Mouse (Mus musculus) ES-Bruce4 (cell line): Measurements from ENCODE around the gene Elf5. TPM values are rescaled to one million over a fixed set of nuclear protein-coding genes. Genes with fewer than 3 reads are reported as not detected.

Experiments used
- H3K27ac ChIP-seq: 2 replicates; pipeline ENCODE4 v1.5.1; 2012; ENCODE audit warnings: low read length, inconsistent platforms; ENCODE audit not compliant: insufficient read depth
- H3K27me3 ChIP-seq: 2 replicates; pipeline ENCODE4 v1.6.1; 2012; ENCODE audit warnings: mild to moderate bottlenecking, low read length, inconsistent platforms; ENCODE audit not compliant: control insufficient read depth, poor library complexity, insufficient read depth, severe bottlenecking
- H3K36me3 ChIP-seq: 2 replicates; pipeline ENCODE4 v1.6.1; 2012; ENCODE audit warnings: inconsistent platforms, mild to moderate bottlenecking, low read length, moderate library complexity; ENCODE audit not compliant: control insufficient read depth, poor library complexity, insufficient read depth, severe bottlenecking
- H3K4me1 ChIP-seq: one replicate; pipeline ENCODE4 v1.8.1; 2011; ENCODE audit warnings: low read length; ENCODE audit not compliant: control insufficient read depth, insufficient read depth
- H3K4me3 ChIP-seq: 2 replicates; pipeline ENCODE4 v1.5.1; 2011; ENCODE audit warnings: low read depth, mild to moderate bottlenecking, low read length
- H3K9ac ChIP-seq: 2 replicates; pipeline ENCODE4 v1.6.1; 2012; ENCODE audit warnings: low read depth, mild to moderate bottlenecking, inconsistent platforms; ENCODE audit not compliant: poor library complexity, severe bottlenecking
- H3K9me3 ChIP-seq: replicated peaks from 2 replicates; pipeline ENCODE4 v1.6.1; 2012; ENCODE audit warnings: mild to moderate bottlenecking, low read length, inconsistent platforms; ENCODE audit not compliant: control insufficient read depth, poor library complexity, insufficient read depth, severe bottlenecking
- CTCF ChIP-seq: IDR thresholded peaks from one replicate; pipeline ENCODE4 v1.8.1; 2011; ENCODE audit warnings: low read depth, low read length
- EP300 ChIP-seq: IDR thresholded peaks from 2 replicates; pipeline ENCODE4 v1.6.1; 2011; ENCODE audit warnings: low read depth, low read length; ENCODE audit not compliant: insufficient read depth
- POLR2A ChIP-seq: IDR thresholded peaks from one replicate; pipeline ENCODE4 v1.8.1; 2011; ENCODE audit warnings: low read length; ENCODE audit not compliant: insufficient read depth
- polyA plus RNA-seq: library from polyadenylated mRNA; stranded (reverse); fragments of >200 nt; gene quantifications from 2 replicates; pipeline ENCODE4 v1.2.4, GENCODE M21; 2011; ENCODE audit warnings: low read depth; ENCODE audit not compliant: missing spikeins, insufficient read depth, insufficient read length

Elf5 gene
- polyA plus RNA-seq, 1 experiment, result not detected

DNA sequence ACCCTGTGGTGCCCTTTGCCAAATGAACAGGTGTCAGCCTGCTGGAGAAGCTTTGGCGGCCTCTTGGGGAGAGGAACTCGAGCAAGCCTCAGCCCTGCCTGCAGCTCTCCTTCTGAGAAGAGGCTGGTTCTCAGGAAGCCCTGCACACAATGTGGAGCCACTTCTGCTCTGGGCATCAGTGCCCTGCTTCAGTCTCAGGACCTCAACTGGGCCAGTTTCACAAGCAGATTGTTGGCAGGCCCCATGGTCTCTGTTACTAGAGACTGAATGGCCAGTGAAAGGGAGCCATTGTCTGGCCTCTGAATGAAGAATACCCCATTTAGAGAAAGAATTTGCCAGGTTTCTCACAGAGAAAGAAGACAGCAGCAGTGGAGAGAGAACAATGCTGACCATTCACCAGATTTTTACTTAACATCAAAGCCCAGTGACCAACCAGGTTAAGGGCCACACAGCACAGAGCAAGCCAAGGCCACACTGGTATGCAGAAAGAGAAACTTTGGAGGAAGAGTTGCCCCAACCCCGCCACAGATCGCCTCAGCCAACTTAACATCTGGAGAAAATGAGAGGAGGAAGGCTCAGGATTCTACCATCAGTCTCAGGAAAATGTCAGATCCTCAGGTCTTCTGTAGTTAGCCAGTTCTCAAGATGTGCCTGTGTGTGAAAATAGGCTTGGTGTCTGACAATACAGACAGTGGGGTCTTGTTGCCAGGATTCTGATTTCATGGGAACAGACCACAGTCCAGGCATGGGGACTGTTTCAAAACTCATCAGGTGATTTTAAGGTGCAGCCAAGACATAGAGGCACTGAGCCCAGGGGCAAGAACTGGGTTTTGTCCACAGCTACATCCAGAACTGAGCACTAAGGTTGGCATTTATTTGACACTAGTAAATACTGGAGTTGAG, 21.2 kb upstream of the Elf5 start:
- H3K9me3 ChIP-seq, result no peaks in the 10 kb centered on the region
- no peaks in the 10 kb centered on the region for H3K27me3 ChIP-seq
- H3K27ac ChIP-seq, result no peak overlapping the region
- H3K9ac ChIP-seq, result no peak overlapping the region
- H3K4me1 ChIP-seq, result no peaks in the 10 kb centered on the region
- H3K4me3 ChIP-seq, result no peak overlapping the region
- TF ChIP-seq EP300 (no peak), CTCF (no peak)
- no peaks in the 10 kb centered on the region for H3K36me3 ChIP-seq

DNA sequence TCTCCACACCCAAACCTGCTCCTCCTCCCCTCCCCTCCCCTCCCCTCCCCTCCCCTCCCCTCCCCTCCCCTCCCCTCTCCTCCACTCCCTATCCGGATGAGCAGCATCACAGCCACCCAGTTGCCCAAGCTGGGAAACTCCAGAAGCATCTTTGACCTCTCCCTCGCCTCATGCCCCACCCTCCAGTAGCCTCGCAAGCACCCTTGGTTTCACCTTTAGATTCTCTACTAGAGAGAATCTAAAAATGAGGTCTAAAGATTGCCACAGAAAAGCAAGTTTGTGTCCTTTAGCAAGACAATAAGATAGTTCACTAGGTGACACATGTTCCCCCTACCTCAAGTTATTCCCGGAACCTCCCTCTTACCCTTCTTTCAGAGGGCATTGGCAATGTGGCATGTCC, 19.9 kb upstream of the Elf5 start:
- Histone ChIP-seq H3K4me1 (no peaks in the 10 kb centered on the region), H3K9ac (no peak overlapping the region), H3K27ac (no peak overlapping the region), H3K4me3 (no peak overlapping the region), H3K27me3 (no peaks in the 10 kb centered on the region), H3K36me3 (no peaks in the 10 kb centered on the region), H3K9me3 (no peaks in the 10 kb centered on the region)
- TF ChIP-seq CTCF, result no peak
- no peak for TF ChIP-seq POLR2A
- no peak for TF ChIP-seq EP300

DNA sequence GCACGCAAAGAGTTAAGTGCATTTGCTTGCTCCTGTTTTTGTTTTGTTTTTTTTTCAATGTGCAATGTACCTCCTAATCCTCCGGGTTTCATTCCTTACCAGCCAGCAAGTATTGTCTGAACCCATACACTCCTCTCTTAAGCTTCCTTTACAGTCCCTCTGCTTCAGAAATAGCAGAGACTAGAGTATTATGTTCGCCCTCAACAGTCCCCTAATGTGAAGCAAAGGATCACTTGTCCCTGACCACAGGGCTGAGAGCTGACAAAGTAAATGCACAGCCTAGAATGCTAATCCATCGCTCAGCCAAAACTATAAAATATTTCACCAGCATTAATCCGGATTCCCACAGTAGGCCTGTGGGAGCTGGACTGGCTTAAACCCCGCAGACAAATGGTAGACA, 13.4 kb upstream of the Elf5 start:
- H3K27me3 ChIP-seq, result no peaks in the 10 kb centered on the region; the same call in 1 of the 2 replicates
- H3K4me1 ChIP-seq, result no peaks in the 10 kb centered on the region
- TF ChIP-seq CTCF (no peak), POLR2A (no peak), EP300 (no peak)
- H3K4me3 ChIP-seq, result no peak overlapping the region
- no peak overlapping the region for H3K27ac ChIP-seq
- no peak overlapping the region for H3K9ac ChIP-seq
- no peaks in the 10 kb centered on the region for H3K36me3 ChIP-seq
- H3K9me3 ChIP-seq, result no peaks in the 10 kb centered on the region

DNA sequence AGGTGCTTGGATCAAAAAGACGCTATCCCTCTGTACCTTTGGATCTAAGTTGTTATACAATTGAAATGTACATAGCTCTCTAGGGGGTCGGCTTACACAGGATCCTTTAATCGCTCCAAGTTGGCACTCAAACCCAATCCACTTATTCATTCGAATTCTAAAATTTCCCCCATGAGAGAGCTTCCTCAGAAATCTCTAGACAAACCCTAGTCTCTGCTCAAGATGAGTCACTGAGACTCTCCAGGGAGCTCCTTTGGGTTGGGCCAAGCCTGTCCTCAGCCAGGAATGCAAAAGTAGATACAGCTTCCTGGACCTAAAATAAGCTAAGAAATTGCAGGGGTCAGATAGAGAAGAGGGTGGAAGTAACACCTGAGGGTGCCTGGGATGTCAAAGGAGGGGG, 10.8 kb upstream of the Elf5 start:
- H3K27me3 ChIP-seq, result no peaks in the 10 kb centered on the region; the same call in 1 of the 2 replicates
- no peaks in the 10 kb centered on the region for H3K36me3 ChIP-seq
- H3K9me3 ChIP-seq, result no peaks in the 10 kb centered on the region
- H3K27ac ChIP-seq, result no peak overlapping the region
- TF ChIP-seq EP300 (no peak), CTCF (no peak), POLR2A (no peak)
- no peak overlapping the region for H3K4me3 ChIP-seq
- H3K9ac ChIP-seq, result no peak overlapping the region
- no peaks in the 10 kb centered on the region for H3K4me1 ChIP-seq

DNA sequence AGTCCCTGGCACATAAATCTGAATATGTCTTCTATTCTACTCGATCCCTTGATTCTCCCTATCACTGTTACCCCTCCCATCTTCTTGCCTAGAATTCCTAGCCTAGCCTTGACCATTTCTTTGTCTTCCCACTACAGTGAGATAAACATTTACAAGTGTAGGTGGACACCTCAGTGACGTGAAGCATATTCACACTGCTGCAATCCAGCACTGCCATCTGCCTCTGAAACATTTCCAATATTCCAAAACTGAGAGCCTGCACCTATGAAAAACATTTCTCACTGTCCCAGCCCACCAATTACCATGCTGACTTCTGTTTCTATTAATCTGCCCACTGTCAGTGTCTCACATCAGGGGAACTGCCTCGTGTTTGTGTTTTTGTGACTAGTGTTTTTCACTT, 5.2 kb upstream of the Elf5 start:
- no peaks in the 10 kb centered on the region for H3K36me3 ChIP-seq
- no peaks in the 10 kb centered on the region for H3K4me1 ChIP-seq
- no peaks in the 10 kb centered on the region for H3K9me3 ChIP-seq
- H3K27ac ChIP-seq, result no peak overlapping the region
- no peak overlapping the region for H3K4me3 ChIP-seq
- no peaks in the 10 kb centered on the region for H3K27me3 ChIP-seq
- TF ChIP-seq EP300 (no peak), CTCF (no peak), POLR2A (no peak)
- no peak overlapping the region for H3K9ac ChIP-seq

DNA sequence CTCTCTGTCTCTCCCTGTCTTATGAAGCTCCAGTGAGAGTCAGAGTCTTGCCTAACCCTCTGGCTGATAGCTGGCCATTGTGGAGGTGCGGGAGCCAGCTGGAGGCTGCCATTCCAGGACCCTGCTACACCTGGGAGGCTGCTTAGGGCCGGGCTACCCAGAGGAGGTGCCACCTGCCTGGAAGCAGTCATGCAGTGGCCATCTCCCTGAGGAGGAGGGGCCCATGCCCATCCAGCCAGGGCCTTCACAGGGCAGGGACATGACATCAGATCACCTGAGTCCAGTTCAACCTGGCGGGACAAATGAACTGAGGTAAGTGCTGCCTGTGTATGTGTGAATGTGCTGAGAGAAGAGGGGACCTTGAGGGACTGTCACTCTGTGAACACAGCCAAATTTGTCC, 328 bp downstream of the Elf5 start:
- H3K9ac ChIP-seq, result no peak overlapping the region
- H3K4me3 ChIP-seq, result no peak overlapping the region
- H3K4me1 ChIP-seq, result no peaks in the 10 kb centered on the region
- no peaks in the 10 kb centered on the region for H3K9me3 ChIP-seq
- no peak overlapping the region for H3K27ac ChIP-seq
- H3K27me3 ChIP-seq, result no peaks in the 10 kb centered on the region
- TF ChIP-seq EP300 (no peak), POLR2A (no peak)
- H3K36me3 ChIP-seq, result no peaks in the 10 kb centered on the region
